Mouse (Mus musculus): ENCODE measurements around the gene Samd1. TPM values are rescaled to one million over a fixed set of nuclear protein-coding genes. Genes with fewer than 3 reads are reported as not detected.

Gene Samd1
- total and polyA plus RNA-seq, 2 experiments from 2014 or later, result 4.6 to 86.9 TPM

GRCm38 (mm10) chr8:83973161-83974031, 24.1 kb upstream of the Samd1 start:
- Histone ChIP-seq H3K4me3 (ENCODE audit: low read depth, low read length) (peak overlapping the region; percentile 95), H3K4me1 (ENCODE audit: insufficient read depth, low read length) (peaks cover 27% of the 10 kb centered on the region; the same call in 1 of the 2 replicates), H3K9me3 (ENCODE audit: low read length) (no peaks in the 10 kb centered on the region), H3K36me3 (ENCODE audit: insufficient read depth, low read length) (0 out of 2 replicates have a peak, but pooled peaks cover 4% of the 10 kb centered on the region), H3K27ac (ENCODE audit: low read depth, low read length) (peak overlapping the region; percentile 78), H3K27me3 (ENCODE audit: insufficient read depth, low read length) (no peaks in the 10 kb centered on the region), H3K4me2 (ENCODE audit: low read depth, low read length, poor library complexity, severe bottlenecking) (peak overlapping the region; percentile 91), H3K9ac (replicated peaks; ENCODE audit: low read length, poor library complexity, severe bottlenecking) (peak overlapping the region; percentile 84)
- WGBS, result 3% methylated on average over 35 of the region's 37 CpGs
- peak; percentile 12 for ATAC-seq (ENCODE audit: low FRiP score)
- DNase-seq (ENCODE audit: low spot score), result peak; percentile 18
- TF ChIP-seq CTCF (IDR thresholded peaks at IDR 0.05), result no peak

GRCm38 (mm10) chr8:83974521-83974920, 23.0 kb upstream of the Samd1 start:
- peak overlapping the region; percentile 91 for H3K4me2 ChIP-seq (ENCODE audit: low read depth, low read length, poor library complexity, severe bottlenecking)
- H3K4me3 ChIP-seq (ENCODE audit: low read depth, low read length), result no peak overlapping the region
- peaks cover 27% of the 10 kb centered on the region; the same call in 1 of the 2 replicates for H3K4me1 ChIP-seq (ENCODE audit: insufficient read depth, low read length)
- WGBS, result 87% methylated on average over 4 of the region's 4 CpGs
- DNase-seq (ENCODE audit: low spot score) (no peak), ATAC-seq (ENCODE audit: low FRiP score) (no peak)
- no peaks in the 10 kb centered on the region for H3K9me3 ChIP-seq (ENCODE audit: low read length)
- no peaks in the 10 kb centered on the region for H3K27me3 ChIP-seq (ENCODE audit: insufficient read depth, low read length)
- no peak overlapping the region for H3K27ac ChIP-seq (ENCODE audit: low read depth, low read length)
- TF ChIP-seq CTCF (IDR thresholded peaks at IDR 0.05), result no peak
- H3K9ac ChIP-seq (replicated peaks; ENCODE audit: low read length, poor library complexity, severe bottlenecking), result no peak overlapping the region
- 0 out of 2 replicates have a peak, but pooled peaks cover 4% of the 10 kb centered on the region for H3K36me3 ChIP-seq (ENCODE audit: insufficient read depth, low read length)

- Histone ChIP-seq H3K4me1 (ENCODE audit: insufficient read depth, low read length) (peaks cover 27% of the 10 kb centered on the region; the same call in 1 of the 2 replicates), H3K27ac (ENCODE audit: low read depth, low read length) (no peak overlapping the region), H3K9ac (replicated peaks; ENCODE audit: low read length, poor library complexity, severe bottlenecking) (no peak overlapping the region), H3K36me3 (ENCODE audit: insufficient read depth, low read length) (peaks cover 15% of the 10 kb centered on the region), H3K4me3 (ENCODE audit: low read depth, low read length) (no peak overlapping the region), H3K4me2 (ENCODE audit: low read depth, low read length, poor library complexity, severe bottlenecking) (no peak overlapping the region), H3K9me3 (ENCODE audit: low read length) (no peaks in the 10 kb centered on the region), H3K27me3 (ENCODE audit: insufficient read depth, low read length) (no peaks in the 10 kb centered on the region)
- WGBS, result 89% methylated on average over 4 of the region's 4 CpGs
- DNase-seq (ENCODE audit: low spot score) (no peak), ATAC-seq (ENCODE audit: low FRiP score) (no peak)
- TF ChIP-seq CTCF (IDR thresholded peaks at IDR 0.05), result 0 out of 2 replicates have a peak, but pooled peaks have one; percentile 20
Observed at GRCm38 (mm10) chr8:83976101-83976630, 21.3 kb upstream of the Samd1 start.

GRCm38 (mm10) chr8:83976779-83977350, 20.6 kb upstream of the Samd1 start:
- Histone ChIP-seq H3K9ac (replicated peaks; ENCODE audit: low read length, poor library complexity, severe bottlenecking) (no peak overlapping the region), H3K36me3 (ENCODE audit: insufficient read depth, low read length) (peaks cover 22% of the 10 kb centered on the region), H3K4me3 (ENCODE audit: low read depth, low read length) (no peak overlapping the region), H3K4me1 (ENCODE audit: insufficient read depth, low read length) (peaks cover 24% of the 10 kb centered on the region; the same call in 1 of the 2 replicates), H3K27ac (ENCODE audit: low read depth, low read length) (no peak overlapping the region), H3K4me2 (ENCODE audit: low read depth, low read length, poor library complexity, severe bottlenecking) (no peak overlapping the region), H3K27me3 (ENCODE audit: insufficient read depth, low read length) (no peaks in the 10 kb centered on the region), H3K9me3 (ENCODE audit: low read length) (no peaks in the 10 kb centered on the region)
- ATAC-seq (ENCODE audit: low FRiP score), result no peak
- WGBS, result 83% methylated on average over 5 of the region's 5 CpGs
- no peak for DNase-seq (ENCODE audit: low spot score)
- peak; percentile 39; the same call in 1 of the 2 replicates for TF ChIP-seq CTCF (IDR thresholded peaks at IDR 0.05)

GRCm38 (mm10) chr8:83977646-83978045, 19.8 kb upstream of the Samd1 start:
- no peak for TF ChIP-seq CTCF (IDR thresholded peaks at IDR 0.05)
- Histone ChIP-seq H3K9me3 (ENCODE audit: low read length) (no peaks in the 10 kb centered on the region), H3K4me2 (ENCODE audit: low read depth, low read length, poor library complexity, severe bottlenecking) (no peak overlapping the region), H3K4me3 (ENCODE audit: low read depth, low read length) (no peak overlapping the region), H3K27ac (ENCODE audit: low read depth, low read length) (no peak overlapping the region), H3K4me1 (ENCODE audit: insufficient read depth, low read length) (peaks cover 22% of the 10 kb centered on the region; the same call in 1 of the 2 replicates), H3K36me3 (ENCODE audit: insufficient read depth, low read length) (peaks cover 29% of the 10 kb centered on the region), H3K27me3 (ENCODE audit: insufficient read depth, low read length) (no peaks in the 10 kb centered on the region), H3K9ac (replicated peaks; ENCODE audit: low read length, poor library complexity, severe bottlenecking) (0 out of 2 replicates have a peak overlapping the region, but pooled peaks have one; percentile 8)
- 67% methylated on average over 6 of the region's 6 CpGs for WGBS
- no peak for ATAC-seq (ENCODE audit: low FRiP score)
- DNase-seq (ENCODE audit: low spot score), result no peak

All from midbrain, postnatal 0 days (tissue).